Mouse (Mus musculus) granulocyte monocyte progenitor cell, adult 5-6 weeks (primary cell): ENCODE data around the gene C2cd4a. TPM values are rescaled to one million over a fixed set of nuclear protein-coding genes. Genes with fewer than 3 reads are reported as not detected.

Experiments used
- ATAC-seq: replicated peaks from 2 replicates; pipeline ENCODE4 v1.8.0; 2016; ENCODE audit warnings: mild to moderate bottlenecking, moderate TSS enrichment, inconsistent platforms; ENCODE audit not compliant: poor library complexity, severe bottlenecking
- total RNA-seq, 2 experiments: library from RNA; stranded (forward) in 1 of 2; stranded (reverse) in 1 of 2; fragments of 200-712, 200-1000 nt in 1 of 2; fragments of >200 nt in 1 of 2; fragmentation: Nextera tagmentation in 1 of 2; gene quantifications; 2 replicates each; pipeline ENCODE4 v1.2.3; 2014 to 2017

The C2cd4a gene
- total RNA-seq, 2 experiments from 2014 or later, result not detected

- ATAC-seq, result no peak
Measured at GRCm38 (mm10) chr9:67794216-67794615, 37.9 kb downstream of the C2cd4a start.

- no peak for ATAC-seq
Measured at GRCm38 (mm10) chr9:67793501-67793900, 38.6 kb downstream of the C2cd4a start.

GRCm38 (mm10) chr9:67792405-67792804, 39.7 kb downstream of the C2cd4a start:
- ATAC-seq, result no peak

GRCm38 (mm10) chr9:67787671-67788070, 44.5 kb downstream of the C2cd4a start:
- no peak for ATAC-seq

- ATAC-seq, result no peak
Measured at GRCm38 (mm10) chr9:67786311-67786710, 45.8 kb downstream of the C2cd4a start.

- no peak for ATAC-seq
Measured at GRCm38 (mm10) chr9:67783925-67784324, 48.2 kb downstream of the C2cd4a start.

- no peak for ATAC-seq
Measured at GRCm38 (mm10) chr9:67783464-67783863, 48.7 kb downstream of the C2cd4a start.

GRCm38 (mm10) chr9:67782786-67783185, 49.3 kb downstream of the C2cd4a start:
- no peak for ATAC-seq

Other genes with a start within 250 kb of the C2cd4a start
- gene C2cd4b, start 72.9 kb downstream of the C2cd4a start, total RNA-seq (2014; fragmentation: Nextera tagmentation), result not detected in 2 replicates
- not detected in 2 replicates for gene C2cd4b, start 72.9 kb downstream of the C2cd4a start, total RNA-seq (2017)
- gene Vps13c, start 8.1 kb upstream of the C2cd4a start, total RNA-seq (2014; fragmentation: Nextera tagmentation), result 61.5 and 75.6 TPM in 2 replicates
- gene Vps13c, start 8.1 kb upstream of the C2cd4a start, total RNA-seq (2017), result 56.3 and 67.9 TPM in 2 replicates